Mouse (Mus musculus) kidney, embryonic 15.5 days (tissue): ENCODE data around the gene Esrra. TPM values are rescaled to one million over a fixed set of nuclear protein-coding genes. Genes with fewer than 3 reads are reported as not detected.

Experiments used
- ATAC-seq: fragments of 200-750 bp; cut with Nextera tagmentation; replicated peaks from 2 replicates; pipeline ENCODE4 v1.8.0; 2017; ENCODE audit warnings: moderate TSS enrichment; ENCODE audit not compliant: low FRiP score
- H3K27ac ChIP-seq: fragments of 300-500 bp; sonication (generic); 2 replicates; pipeline ENCODE4 v1.5.1; 2015; ENCODE audit warnings: mild to moderate bottlenecking, inconsistent platforms
- H3K27me3 ChIP-seq: fragments of 300-500 bp; sonication (generic); 2 replicates; pipeline ENCODE4 v1.6.1; 2015; ENCODE audit warnings: inconsistent platforms
- H3K36me3 ChIP-seq: fragments of 300-500 bp; sonication (generic); 2 replicates; pipeline ENCODE4 v1.6.1; 2015; ENCODE audit warnings: inconsistent platforms
- H3K4me1 ChIP-seq: fragments of 300-500 bp; sonication (generic); 2 replicates; pipeline ENCODE4 v1.6.1; 2015; ENCODE audit warnings: inconsistent platforms
- H3K4me2 ChIP-seq: fragments of 300-500 bp; sonication (generic); 2 replicates; pipeline ENCODE4 v1.6.1; 2015; ENCODE audit warnings: moderate library complexity, mild to moderate bottlenecking, inconsistent platforms
- H3K4me3 ChIP-seq: fragments of 300-500 bp; sonication (generic); replicated peaks from 2 replicates; pipeline ENCODE4 v1.5.1; 2015; ENCODE audit warnings: mild to moderate bottlenecking, inconsistent platforms
- H3K9ac ChIP-seq: fragments of 300-500 bp; sonication (generic); 2 replicates; pipeline ENCODE4 v1.6.1; 2015; ENCODE audit warnings: mild to moderate bottlenecking, inconsistent platforms
- H3K9me3 ChIP-seq: fragments of 300-500 bp; sonication (generic); replicated peaks from 2 replicates; pipeline ENCODE4 v1.6.1; 2016; ENCODE audit warnings: inconsistent platforms
- WGBS: fragments of 180-500 bp; shearing (Covaris S2); methylation state at CpG from one replicate; pipeline ENCODE4 v1.1.7; 2015; ENCODE audit warnings: mixed read lengths; 5-methylcytosine and 5-hydroxymethylcytosine counted together
- polyA plus RNA-seq: library from polyadenylated mRNA; unstranded; fragments of >200 nt; fragmentation: Nextera tagmentation; extraction: Ambion mirVana; gene quantifications from 2 replicates; pipeline ENCODE4 v1.2.1, GENCODE M21; 2015

Esrra gene
- polyA plus RNA-seq, 1 experiment from 2014 or later = 14.8 TPM

DNA sequence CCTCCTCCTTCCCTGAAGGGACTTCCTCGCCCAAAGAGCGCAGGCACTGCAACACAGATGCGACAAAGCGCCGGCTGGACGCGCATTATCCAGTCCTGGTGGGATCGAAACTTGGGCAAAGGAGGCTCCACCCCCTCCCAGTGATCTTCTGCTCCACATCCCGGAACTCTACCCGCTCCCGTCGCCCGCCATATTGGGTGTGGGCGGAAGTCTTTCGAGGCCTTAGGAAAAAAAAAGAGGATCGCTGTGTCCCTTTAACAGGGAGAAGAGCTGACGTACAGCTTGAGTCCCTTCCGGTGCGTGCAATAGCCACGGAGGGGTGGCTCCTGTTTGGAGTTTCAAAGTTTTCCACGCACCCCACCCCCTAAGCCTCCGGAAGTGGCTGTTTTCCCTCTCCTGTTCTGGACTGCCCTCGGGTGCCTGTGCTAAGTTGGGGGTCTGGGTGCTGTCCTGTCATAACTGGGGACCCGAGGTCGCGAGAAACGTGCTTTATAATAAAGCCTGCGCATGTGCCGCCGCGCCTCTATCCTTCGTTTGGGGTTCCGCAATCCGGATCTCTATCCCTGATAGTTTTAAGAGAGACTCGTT lies 29.9 kb upstream of the Esrra start:
- H3K4me2 ChIP-seq = peak overlapping the region; percentile 92
- ATAC-seq = peak; percentile 81
- peak overlapping the region; percentile 54 for H3K4me3 ChIP-seq
- H3K9ac ChIP-seq = peak overlapping the region; percentile 68
- peak overlapping the region; percentile 96 for H3K27ac ChIP-seq
- peaks cover 35% of the 10 kb centered on the region for H3K36me3 ChIP-seq
- WGBS = under 1% methylated on average over 35 of the region's 35 CpGs
- H3K4me1 ChIP-seq = peaks cover 29% of the 10 kb centered on the region
- H3K9me3 ChIP-seq = no peaks in the 10 kb centered on the region
- no peaks in the 10 kb centered on the region for H3K27me3 ChIP-seq

DNA sequence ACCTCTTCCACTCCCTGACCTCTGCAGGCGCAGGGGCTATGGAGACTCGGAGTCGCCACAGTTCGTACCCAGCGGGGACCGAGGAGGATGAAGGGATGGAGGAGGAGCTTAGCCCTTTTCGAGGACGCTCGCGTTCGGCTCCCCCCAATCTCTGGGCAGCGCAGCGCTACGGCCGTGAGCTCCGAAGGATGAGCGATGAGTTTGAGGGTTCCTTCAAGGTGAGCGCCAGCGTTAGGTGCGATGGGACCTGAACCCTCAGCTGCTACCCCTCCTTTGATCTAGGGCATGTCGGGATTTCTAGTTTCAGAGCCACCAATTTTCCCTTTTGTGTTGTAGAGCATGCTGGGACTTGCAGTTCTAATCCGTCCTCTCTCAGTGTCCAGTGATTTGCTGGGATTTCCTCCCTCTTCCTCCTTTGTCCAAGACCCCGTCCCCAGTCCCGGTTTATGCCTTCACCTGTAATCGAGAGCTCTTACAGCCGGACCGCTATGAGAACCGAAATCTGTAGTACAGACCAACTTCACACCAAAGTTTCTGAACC lies 29.1 kb upstream of the Esrra start:
- peak; percentile 38 for ATAC-seq
- H3K9me3 ChIP-seq = no peaks in the 10 kb centered on the region
- H3K27ac ChIP-seq = peak overlapping the region; percentile 96
- peaks cover 32% of the 10 kb centered on the region for H3K36me3 ChIP-seq
- peak overlapping the region; percentile 54 for H3K4me3 ChIP-seq
- H3K4me1 ChIP-seq = peaks cover 29% of the 10 kb centered on the region
- H3K4me2 ChIP-seq = peak overlapping the region; percentile 92
- peak overlapping the region; percentile 68 for H3K9ac ChIP-seq
- under 1% methylated on average over 28 of the region's 28 CpGs for WGBS
- no peaks in the 10 kb centered on the region for H3K27me3 ChIP-seq

DNA sequence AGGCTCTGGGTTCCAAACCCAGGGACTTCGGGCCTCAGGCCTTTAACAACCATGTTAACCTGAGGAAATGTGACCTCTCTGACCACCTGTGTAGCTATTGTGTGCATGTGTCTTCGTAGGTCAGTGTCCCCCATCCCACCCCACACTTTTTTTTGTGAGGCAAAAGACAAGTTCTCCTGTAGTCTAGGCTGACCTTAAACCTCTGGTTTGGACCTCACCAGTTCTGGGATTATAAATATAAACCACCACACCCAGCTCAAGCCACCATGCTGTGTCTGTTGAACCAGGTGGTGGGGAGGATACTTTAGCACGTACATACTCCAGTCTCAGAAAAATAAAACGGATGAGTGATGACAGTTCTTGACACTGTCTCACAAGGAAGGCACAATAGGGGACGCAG lies 28.3 kb upstream of the Esrra start:
- Histone ChIP-seq H3K4me3 (peak overlapping the region; percentile 54), H3K4me1 (peaks cover 29% of the 10 kb centered on the region), H3K27me3 (no peaks in the 10 kb centered on the region), H3K9ac (peak overlapping the region; percentile 68; the same call in 1 of the 2 replicates), H3K27ac (peak overlapping the region; percentile 96), H3K4me2 (peak overlapping the region; percentile 92), H3K36me3 (peaks cover 26% of the 10 kb centered on the region), H3K9me3 (no peaks in the 10 kb centered on the region)
- 54% methylated on average over 5 of the region's 5 CpGs for WGBS
- ATAC-seq = no peak

DNA sequence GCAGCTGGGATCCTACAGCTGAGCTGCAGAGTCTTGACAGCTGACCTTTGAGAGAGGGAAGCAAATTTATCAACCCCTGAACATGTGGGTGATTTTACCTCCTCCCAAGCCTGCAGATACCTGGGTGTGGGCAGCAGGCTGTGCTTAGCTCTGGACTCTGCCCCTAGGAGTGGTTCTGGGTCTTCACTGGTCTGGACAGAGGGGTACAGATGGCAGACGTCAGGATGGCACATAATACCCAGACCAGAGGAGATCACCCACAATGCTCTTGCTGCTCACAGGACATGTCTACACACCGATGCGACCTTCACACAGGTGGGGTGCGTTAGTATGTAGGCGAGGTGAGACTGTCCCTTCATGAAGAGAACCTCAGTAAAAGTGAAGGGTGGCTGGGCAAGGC lies 27.9 kb upstream of the Esrra start:
- no peak for ATAC-seq
- WGBS = 85% methylated on average over 5 of the region's 5 CpGs
- peak overlapping the region; percentile 92; the same call in 1 of the 2 replicates for H3K4me2 ChIP-seq

DNA sequence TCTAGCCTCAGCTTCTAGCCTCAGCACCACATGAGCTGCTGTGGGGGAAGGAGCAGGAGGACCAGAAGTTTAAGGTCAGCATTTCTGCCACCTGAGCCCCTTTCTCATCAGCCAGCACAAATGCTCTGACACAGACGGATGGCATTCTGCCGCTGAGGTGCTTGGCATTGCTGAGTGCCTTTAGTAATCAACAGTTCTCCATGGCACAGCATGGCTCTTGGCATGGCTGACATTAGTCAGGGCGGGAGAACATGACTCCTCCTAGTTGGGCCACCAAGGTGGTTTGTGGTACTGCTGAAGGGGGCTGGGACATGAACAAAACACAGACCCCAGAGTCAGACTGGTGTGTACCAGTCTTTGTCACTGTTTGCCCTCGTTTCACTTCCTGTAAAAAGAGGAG lies 26.6 kb upstream of the Esrra start:
- Histone ChIP-seq H3K36me3 (peaks cover 17% of the 10 kb centered on the region; the same call in 1 of the 2 replicates), H3K4me1 (peaks cover 32% of the 10 kb centered on the region), H3K4me3 (no peak overlapping the region), H3K9ac (no peak overlapping the region), H3K27ac (no peak overlapping the region), H3K4me2 (no peak overlapping the region), H3K27me3 (no peaks in the 10 kb centered on the region), H3K9me3 (no peaks in the 10 kb centered on the region)
- no peak for ATAC-seq
- 80% methylated on average over 4 of the region's 4 CpGs for WGBS

More for the DNA sequence above, 27.9 kb upstream of the Esrra start:
- H3K9ac ChIP-seq = no peak overlapping the region
- H3K4me1 ChIP-seq = peaks cover 29% of the 10 kb centered on the region
- no peaks in the 10 kb centered on the region for H3K9me3 ChIP-seq
- peaks cover 26% of the 10 kb centered on the region for H3K36me3 ChIP-seq
- H3K4me3 ChIP-seq = 0 out of 2 replicates have a peak overlapping the region, but pooled peaks have one; percentile 54
- 0 out of 2 replicates have a peak overlapping the region, but pooled peaks have one; percentile 16 for H3K27ac ChIP-seq
- H3K27me3 ChIP-seq = no peaks in the 10 kb centered on the region

DNA sequence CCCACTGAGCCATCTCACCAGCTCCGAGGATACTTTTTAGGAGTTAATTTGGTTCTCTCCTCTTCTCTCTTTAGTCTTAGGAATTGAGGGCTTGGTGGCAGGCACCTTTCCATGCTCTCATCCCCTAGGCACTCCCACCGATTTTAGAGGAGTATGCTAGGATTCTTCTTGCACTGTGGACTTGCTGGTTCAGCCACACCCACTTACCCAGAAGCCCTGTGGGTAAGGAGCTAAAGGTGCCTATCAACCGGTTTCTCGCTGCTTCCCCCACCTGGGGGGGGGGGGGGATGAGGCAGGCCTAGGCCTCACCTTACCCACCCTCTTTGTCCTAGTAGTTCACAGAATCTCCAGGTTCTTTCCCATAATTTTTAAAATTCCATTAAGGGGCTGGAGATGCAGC lies 26.1 kb upstream of the Esrra start:
- ATAC-seq = no peak
- H3K9ac ChIP-seq = no peak overlapping the region
- H3K27ac ChIP-seq = no peak overlapping the region
- 56% methylated on average over 4 of the region's 4 CpGs for WGBS
- H3K4me3 ChIP-seq = no peak overlapping the region
- H3K9me3 ChIP-seq = no peaks in the 10 kb centered on the region
- H3K36me3 ChIP-seq = peaks cover 17% of the 10 kb centered on the region; the same call in 1 of the 2 replicates
- peaks cover 32% of the 10 kb centered on the region for H3K4me1 ChIP-seq
- no peaks in the 10 kb centered on the region for H3K27me3 ChIP-seq
- H3K4me2 ChIP-seq = no peak overlapping the region

DNA sequence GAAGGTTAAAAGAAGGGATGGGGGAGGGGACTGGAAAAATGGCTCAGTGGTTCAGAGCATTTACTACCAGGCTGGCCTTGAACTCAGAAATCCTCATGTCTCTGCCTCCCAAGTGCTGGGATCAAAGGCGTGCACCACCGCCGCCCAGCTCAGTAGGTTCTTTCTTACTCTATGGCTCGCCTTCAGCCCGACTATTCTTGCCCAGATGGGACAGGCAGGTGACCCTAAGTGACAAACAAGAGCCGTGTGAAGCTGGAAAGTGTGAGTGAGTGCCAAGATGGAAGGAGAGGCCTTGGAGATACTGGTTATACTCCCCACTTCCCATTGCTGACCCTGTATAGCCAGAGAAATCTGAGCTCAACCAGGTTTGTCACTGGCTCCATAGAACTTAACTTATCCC lies 22.1 kb upstream of the Esrra start:
- Histone ChIP-seq H3K4me2 (no peak overlapping the region), H3K27me3 (no peaks in the 10 kb centered on the region), H3K9ac (no peak overlapping the region), H3K36me3 (peaks cover 17% of the 10 kb centered on the region; the same call in 1 of the 2 replicates), H3K27ac (no peak overlapping the region), H3K4me3 (no peak overlapping the region), H3K4me1 (peaks cover 25% of the 10 kb centered on the region), H3K9me3 (no peaks in the 10 kb centered on the region)
- whole genome bisulfite sequencing = 93% methylated on average over 6 of the region's 6 CpGs
- no peak for ATAC-seq

DNA sequence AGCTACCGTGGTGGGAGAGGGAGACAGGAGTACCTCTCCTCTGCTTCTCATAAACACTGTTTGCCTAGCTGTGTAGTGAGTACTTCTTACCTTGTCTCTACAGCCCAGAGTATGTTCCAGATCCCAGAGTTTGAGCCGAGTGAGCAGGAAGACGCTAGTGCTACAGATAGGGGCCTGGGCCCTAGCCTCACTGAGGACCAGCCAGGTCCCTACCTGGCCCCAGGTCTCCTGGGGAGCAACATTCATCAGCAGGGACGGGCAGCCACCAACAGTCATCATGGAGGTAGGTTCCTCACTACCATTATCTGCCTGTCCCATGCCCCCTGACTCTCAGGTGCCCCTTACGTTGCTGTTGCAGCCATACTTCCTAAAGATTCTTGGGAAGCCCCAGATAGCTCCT lies 21.2 kb upstream of the Esrra start:
- Histone ChIP-seq H3K27ac (peak overlapping the region; percentile 99), H3K27me3 (no peaks in the 10 kb centered on the region), H3K36me3 (peaks cover 17% of the 10 kb centered on the region; the same call in 1 of the 2 replicates), H3K9me3 (no peaks in the 10 kb centered on the region), H3K4me1 (peaks cover 31% of the 10 kb centered on the region), H3K4me3 (peak overlapping the region; percentile 88), H3K4me2 (peak overlapping the region; percentile 94), H3K9ac (peak overlapping the region; percentile 93)
- ATAC-seq = no peak
- WGBS = 27% methylated on average over 5 of the region's 5 CpGs

DNA sequence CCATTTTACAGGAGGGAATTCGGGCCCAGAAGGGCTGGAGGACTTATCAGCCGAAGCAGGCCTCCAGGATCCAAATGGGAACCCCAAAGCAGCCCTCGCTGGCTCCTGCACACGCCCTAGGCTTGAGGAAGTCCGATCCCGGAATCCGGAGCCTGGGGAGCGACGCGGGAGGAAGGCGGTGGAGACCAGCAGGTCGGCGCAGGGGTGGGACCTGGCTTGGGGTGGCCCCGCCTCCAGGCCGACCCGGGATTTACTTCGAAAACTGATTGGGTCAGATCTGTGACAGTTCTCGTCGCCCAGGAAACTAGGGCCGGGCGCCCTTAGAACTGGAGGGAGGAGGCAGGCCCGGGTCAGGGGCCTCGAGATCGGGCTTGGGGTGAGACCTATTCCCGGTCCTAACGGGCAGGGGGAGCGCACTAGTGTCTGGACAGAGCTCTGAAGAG lies 20.7 kb upstream of the Esrra start, which contains the start of gene Gpr137:
TSS of gene Gpr137 (minus strand) at position 232 of the 443 bp plus-strand sequence.
- peaks cover 33% of the 10 kb centered on the region for H3K4me1 ChIP-seq
- H3K27me3 ChIP-seq = no peaks in the 10 kb centered on the region
- peaks cover 16% of the 10 kb centered on the region; the same call in 1 of the 2 replicates for H3K36me3 ChIP-seq
- under 1% methylated on average over 27 of the region's 27 CpGs for WGBS
- H3K4me2 ChIP-seq = peak within 1 kb of the TSS; percentile 94
- H3K9me3 ChIP-seq = no peaks in the 10 kb centered on the region
- peak within 1 kb of the TSS; percentile 99 for H3K27ac ChIP-seq
- peak; percentile 93 for ATAC-seq
- H3K9ac ChIP-seq = peak within 1 kb of the TSS; percentile 93
- peak within 1 kb of the TSS; percentile 88 for H3K4me3 ChIP-seq

DNA sequence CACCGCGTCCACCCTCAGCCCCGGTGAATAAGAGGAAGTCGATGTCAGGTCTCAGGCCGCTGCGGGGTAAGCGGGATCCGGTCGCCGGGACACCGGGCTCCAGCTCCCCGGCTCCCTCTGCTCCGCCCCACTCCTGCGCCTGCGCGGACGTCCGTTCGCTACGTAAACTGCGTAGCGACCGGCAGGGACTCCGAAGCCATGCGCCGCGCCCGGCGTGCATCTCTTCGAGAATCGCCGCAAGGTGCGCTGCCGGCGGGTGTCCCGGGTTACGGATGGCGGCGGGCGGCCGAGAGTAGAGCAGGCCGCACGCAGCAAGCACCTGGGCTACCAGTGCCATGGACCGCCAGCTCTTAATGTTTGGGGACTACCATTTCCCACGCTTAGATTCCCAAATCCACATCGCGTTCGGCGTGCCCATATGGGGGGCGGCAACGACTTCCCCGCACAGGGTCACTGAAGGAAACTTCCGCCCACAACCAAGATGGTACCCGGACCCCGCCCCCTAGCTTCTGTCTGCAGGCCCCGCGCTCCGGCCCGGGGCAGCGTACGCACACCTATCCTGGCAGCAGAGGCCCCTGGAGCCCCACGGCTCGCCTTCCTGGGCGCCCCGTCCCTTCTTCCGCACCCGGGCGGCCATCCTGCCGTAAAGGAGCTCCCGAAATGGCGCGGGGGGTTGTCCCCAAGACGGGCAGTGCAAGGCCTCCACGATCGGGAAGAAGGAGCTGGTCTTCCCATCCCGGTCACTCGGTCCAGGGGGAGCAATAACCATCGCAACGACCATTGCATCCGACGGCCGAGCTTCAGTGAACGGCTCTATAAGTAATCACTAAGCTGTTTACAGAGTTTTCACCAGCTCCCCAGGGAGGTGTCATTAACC lies 20.0 kb upstream of the Esrra start, which contains the start of gene Bad:
TSS of gene Bad (plus strand) at position 490 of the 877 bp plus-strand sequence.
- peak within 1 kb of the TSS; percentile 99 for H3K27ac ChIP-seq
- peak within 1 kb of the TSS; percentile 88 for H3K4me3 ChIP-seq
- H3K9me3 ChIP-seq = no peaks in the 10 kb centered on the region
- peaks cover 12% of the 10 kb centered on the region; the same call in 1 of the 2 replicates for H3K36me3 ChIP-seq
- peak within 1 kb of the TSS; percentile 94 for H3K4me2 ChIP-seq
- peak; percentile 80 for ATAC-seq
- peaks cover 33% of the 10 kb centered on the region for H3K4me1 ChIP-seq
- H3K27me3 ChIP-seq = no peaks in the 10 kb centered on the region
- H3K9ac ChIP-seq = peak within 1 kb of the TSS; percentile 93
- WGBS = under 1% methylated on average over 83 of the region's 83 CpGs

DNA sequence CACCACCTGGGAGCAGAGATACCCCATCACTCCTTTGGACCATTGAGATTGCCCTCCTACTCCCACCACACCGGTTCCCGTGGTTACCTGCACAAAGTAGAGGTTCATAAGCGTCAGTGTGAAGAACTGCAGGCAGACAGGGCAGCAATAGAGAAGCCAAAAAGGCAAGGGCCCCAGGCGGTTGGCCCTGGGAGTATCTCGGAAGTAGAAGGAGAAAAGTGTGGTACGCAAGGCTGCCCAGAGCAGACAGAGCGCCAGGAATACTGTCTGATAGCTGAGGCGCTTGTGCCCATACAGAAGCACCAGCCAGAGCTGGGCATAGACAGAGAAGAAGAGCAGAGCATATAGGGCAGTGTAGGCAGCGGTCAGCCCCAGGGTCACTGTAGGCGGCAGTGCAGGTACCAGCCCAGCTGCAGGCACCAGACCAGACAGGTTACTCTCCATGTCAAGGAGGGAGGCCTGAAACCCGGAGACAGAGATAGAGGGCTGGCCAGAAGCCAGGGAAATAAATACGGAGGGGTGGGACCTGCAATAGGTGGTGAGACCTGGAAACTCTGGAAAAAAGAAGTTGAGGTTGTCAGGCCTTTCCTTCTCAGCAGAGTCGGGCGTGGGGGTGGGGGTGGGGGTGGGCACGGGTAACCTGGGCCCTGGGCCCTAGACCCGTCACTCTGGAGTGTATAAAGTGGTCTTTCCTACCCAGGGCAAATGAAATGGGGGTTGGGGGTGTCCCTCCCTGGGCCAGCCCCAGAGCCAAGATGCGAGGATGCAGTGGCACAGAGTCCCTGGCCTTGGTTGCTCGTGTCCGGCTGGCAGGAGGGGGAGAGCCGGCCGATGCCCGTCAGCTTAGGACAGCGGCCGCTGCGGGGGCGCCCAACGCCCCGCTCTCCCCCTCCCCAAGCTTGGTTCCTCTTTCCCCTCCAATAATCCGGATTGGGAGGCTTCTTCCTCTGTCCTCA lies 19.1 kb upstream of the Esrra start:
- H3K9ac ChIP-seq = peak overlapping the region; percentile 93
- peak overlapping the region; percentile 99 for H3K27ac ChIP-seq
- H3K36me3 ChIP-seq = 0 out of 2 replicates have a peak, but pooled peaks cover 5% of the 10 kb centered on the region
- WGBS = 20% methylated on average over 29 of the region's 29 CpGs
- H3K27me3 ChIP-seq = peaks cover 8% of the 10 kb centered on the region
- H3K4me2 ChIP-seq = peak overlapping the region; percentile 94
- H3K9me3 ChIP-seq = no peaks in the 10 kb centered on the region
- ATAC-seq = peak; percentile 3; the same call in 1 of the 2 replicates
- peak overlapping the region; percentile 88 for H3K4me3 ChIP-seq
- H3K4me1 ChIP-seq = peaks cover 33% of the 10 kb centered on the region
